Mouse (Mus musculus): ENCODE results near the gene Spop.

- TF ChIP-seq GATA1 (IDR thresholded peaks at IDR 0.05; ENCODE audit: low read length): no peak
- TF ChIP-seq TAL1 (IDR thresholded peaks at IDR 0.05; ENCODE audit: low read length): no peak
Measured at GRCm38 (mm10) chr11:95402658-95403101, 11.2 kb upstream of the Spop start.

Data from erythroblast, embryonic 14.5 days (primary cell).